Mouse (Mus musculus) G1E (cell line): ENCODE results near the gene Bmp8a.

ENCODE experiments used
- CTCF ChIP-seq: IDR thresholded peaks from 2 replicates; pipeline ENCODE4 v1.5.1; 2012; ENCODE audit warnings: low read depth, low read length, inconsistent platforms, mixed read lengths
- GATA1 ChIP-seq: IDR thresholded peaks from 2 replicates; pipeline ENCODE4 v1.6.1; 2012; ENCODE audit warnings: borderline replicate concordance, low read length, inconsistent platforms, mixed read lengths
- POLR2AphosphoS5 ChIP-seq: IDR thresholded peaks from 2 replicates; pipeline ENCODE4 v1.6.1; 2012; ENCODE audit warnings: low read depth, low read length, inconsistent platforms; ENCODE audit not compliant: insufficient replicate concordance
- TAL1 ChIP-seq: conservative IDR thresholded peaks from 2 replicates; pipeline ENCODE4 v1.6.1; 2012; ENCODE audit warnings: low read depth, low read length, inconsistent platforms, mixed read lengths

DNA sequence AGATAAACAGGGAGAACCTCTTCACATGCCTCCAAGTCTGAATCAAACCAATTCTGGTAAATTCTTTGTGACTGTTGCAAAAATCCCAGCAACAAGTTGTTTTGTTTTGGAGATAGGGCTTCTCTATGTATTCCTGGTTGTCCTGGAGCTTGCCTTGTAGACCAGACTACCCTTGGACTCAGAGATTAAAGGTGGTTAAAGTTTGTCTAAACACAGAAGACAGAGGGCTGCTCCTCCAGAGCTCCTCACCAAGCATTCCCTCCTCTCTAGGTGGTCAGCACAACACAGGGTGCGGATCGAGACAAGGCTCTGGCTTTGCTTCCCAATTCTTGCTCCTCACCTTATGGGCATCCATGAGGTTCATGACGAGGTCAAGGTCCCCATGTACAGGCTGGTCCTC lies 33.0 kb upstream of the Bmp8a start:
- no peak for TF ChIP-seq CTCF
- no peak for TF ChIP-seq GATA1
- TF ChIP-seq POLR2AphosphoS5: no peak
- TF ChIP-seq TAL1: no peak
